Mouse (Mus musculus): ENCODE results near the gene Pcp4l1. TPM values are rescaled to one million over a fixed set of nuclear protein-coding genes. Genes with fewer than 3 reads are reported as not detected.
A peak's percentile ranks its signal among the peaks of the same experiment; 100 is the strongest.

Pcp4l1 gene
- polyA plus RNA-seq, 1 experiment from 2014 or later, result 48.4 TPM

GRCm38 (mm10) chr1:171179487-171180171 is 16.4 kb downstream of the Pcp4l1 start:
- H3K27me3 ChIP-seq, result no peaks in the 10 kb centered on the region
- H3K36me3 ChIP-seq, result no peaks in the 10 kb centered on the region
- H3K4me1 ChIP-seq (replicated peaks), result no peaks in the 10 kb centered on the region
- ATAC-seq (ENCODE audit: low FRiP score, low read depth), result no peak
- no peaks in the 10 kb centered on the region for H3K9me3 ChIP-seq
- H3K27ac ChIP-seq (replicated peaks), result no peak overlapping the region
- WGBS, result 70% methylated on average over 5 of the region's 5 CpGs
- H3K4me3 ChIP-seq, result no peak overlapping the region
- no peak overlapping the region for H3K4me2 ChIP-seq
- no peak overlapping the region for H3K9ac ChIP-seq

GRCm38 (mm10) chr1:171172779-171173178 is 23.3 kb downstream of the Pcp4l1 start:
- ATAC-seq (ENCODE audit: low FRiP score, low read depth), result no peak
- Histone ChIP-seq H3K4me3 (no peak overlapping the region), H3K27ac (replicated peaks) (no peak overlapping the region), H3K36me3 (no peaks in the 10 kb centered on the region), H3K4me2 (no peak overlapping the region), H3K4me1 (replicated peaks) (no peaks in the 10 kb centered on the region), H3K9ac (no peak overlapping the region), H3K9me3 (no peaks in the 10 kb centered on the region), H3K27me3 (no peaks in the 10 kb centered on the region)
- WGBS, result over 99% methylated on average over 8 of the region's 8 CpGs

- no peak overlapping the region for H3K4me3 ChIP-seq
- H3K27ac ChIP-seq (replicated peaks), result no peak overlapping the region
- H3K9ac ChIP-seq, result no peak overlapping the region
- no peak for ATAC-seq (ENCODE audit: low FRiP score, low read depth)
- no peaks in the 10 kb centered on the region for H3K27me3 ChIP-seq
- H3K36me3 ChIP-seq, result no peaks in the 10 kb centered on the region
- WGBS, result 64% methylated on average over 3 of the region's 3 CpGs
- no peak overlapping the region for H3K4me2 ChIP-seq
- H3K9me3 ChIP-seq, result no peaks in the 10 kb centered on the region
- H3K4me1 ChIP-seq (replicated peaks), result no peaks in the 10 kb centered on the region
Measured at GRCm38 (mm10) chr1:171171138-171171537, 24.9 kb downstream of the Pcp4l1 start.

GRCm38 (mm10) chr1:171169913-171170312 is 26.2 kb downstream of the Pcp4l1 start:
- ATAC-seq (ENCODE audit: low FRiP score, low read depth), result no peak

GRCm38 (mm10) chr1:171168906-171169305 is 27.2 kb downstream of the Pcp4l1 start:
- ATAC-seq (ENCODE audit: low FRiP score, low read depth), result no peak
- Histone ChIP-seq H3K36me3 (no peaks in the 10 kb centered on the region), H3K4me1 (replicated peaks) (no peaks in the 10 kb centered on the region), H3K9ac (no peak overlapping the region), H3K27ac (replicated peaks) (no peak overlapping the region), H3K9me3 (no peaks in the 10 kb centered on the region), H3K4me3 (no peak overlapping the region), H3K27me3 (no peaks in the 10 kb centered on the region), H3K4me2 (no peak overlapping the region)
- WGBS, result 89% methylated on average over 12 of the region's 12 CpGs

More at GRCm38 (mm10) chr1:171169913-171170312, 26.2 kb downstream of the Pcp4l1 start:
- no peaks in the 10 kb centered on the region for H3K27me3 ChIP-seq
- H3K27ac ChIP-seq (replicated peaks), result no peak overlapping the region
- no peak overlapping the region for H3K4me2 ChIP-seq
- 71% methylated on average over 3 of the region's 3 CpGs for WGBS
- H3K36me3 ChIP-seq, result no peaks in the 10 kb centered on the region
- H3K9ac ChIP-seq, result no peak overlapping the region
- H3K4me3 ChIP-seq, result no peak overlapping the region
- no peaks in the 10 kb centered on the region for H3K4me1 ChIP-seq (replicated peaks)
- no peaks in the 10 kb centered on the region for H3K9me3 ChIP-seq

GRCm38 (mm10) chr1:171165629-171166345 is 30.3 kb downstream of the Pcp4l1 start:
- no peaks in the 10 kb centered on the region for H3K4me1 ChIP-seq (replicated peaks)
- 84% methylated on average over 5 of the region's 5 CpGs for WGBS
- H3K4me3 ChIP-seq, result no peak overlapping the region
- no peak overlapping the region for H3K27ac ChIP-seq (replicated peaks)
- no peak overlapping the region for H3K4me2 ChIP-seq
- no peak for ATAC-seq (ENCODE audit: low FRiP score, low read depth)
- H3K9ac ChIP-seq, result no peak overlapping the region
- no peaks in the 10 kb centered on the region for H3K36me3 ChIP-seq
- H3K27me3 ChIP-seq, result 0 out of 2 replicates have a peak, but pooled peaks cover 3% of the 10 kb centered on the region
- H3K9me3 ChIP-seq, result no peaks in the 10 kb centered on the region

GRCm38 (mm10) chr1:171164258-171164657 is 31.8 kb downstream of the Pcp4l1 start:
- H3K4me2 ChIP-seq, result no peak overlapping the region
- H3K4me1 ChIP-seq (replicated peaks), result peaks cover 5% of the 10 kb centered on the region; the same call in 1 of the 2 replicates
- no peaks in the 10 kb centered on the region for H3K36me3 ChIP-seq
- H3K27me3 ChIP-seq, result peaks cover 15% of the 10 kb centered on the region
- no peak overlapping the region for H3K9ac ChIP-seq
- no peak overlapping the region for H3K4me3 ChIP-seq
- no peak overlapping the region for H3K27ac ChIP-seq (replicated peaks)
- no peaks in the 10 kb centered on the region for H3K9me3 ChIP-seq
- WGBS, result 32% methylated on average over 3 of the region's 3 CpGs
- no peak for ATAC-seq (ENCODE audit: low FRiP score, low read depth)

GRCm38 (mm10) chr1:171162526-171162925 is 33.5 kb downstream of the Pcp4l1 start:
- no peaks in the 10 kb centered on the region for H3K9me3 ChIP-seq
- H3K27me3 ChIP-seq, result peaks cover 30% of the 10 kb centered on the region
- H3K27ac ChIP-seq (replicated peaks), result no peak overlapping the region
- H3K36me3 ChIP-seq, result no peaks in the 10 kb centered on the region
- ATAC-seq (ENCODE audit: low FRiP score, low read depth), result no peak
- 94% methylated on average over 3 of the region's 3 CpGs for WGBS
- H3K4me2 ChIP-seq, result no peak overlapping the region
- no peak overlapping the region for H3K4me3 ChIP-seq
- H3K9ac ChIP-seq, result no peak overlapping the region
- H3K4me1 ChIP-seq (replicated peaks), result peaks cover 5% of the 10 kb centered on the region; the same call in 1 of the 2 replicates

GRCm38 (mm10) chr1:171159485-171159975 is 36.5 kb downstream of the Pcp4l1 start:
- Histone ChIP-seq H3K4me3 (peak overlapping the region; percentile 19), H3K4me1 (replicated peaks) (peaks cover 5% of the 10 kb centered on the region; the same call in 1 of the 2 replicates), H3K36me3 (no peaks in the 10 kb centered on the region), H3K27me3 (peaks cover 30% of the 10 kb centered on the region), H3K9me3 (no peaks in the 10 kb centered on the region), H3K9ac (no peak overlapping the region), H3K4me2 (peak overlapping the region; percentile 46), H3K27ac (replicated peaks) (no peak overlapping the region)
- 3% methylated on average over 15 of the region's 15 CpGs for WGBS
- ATAC-seq (ENCODE audit: low FRiP score, low read depth), result no peak

- Histone ChIP-seq H3K27ac (replicated peaks) (no peak overlapping the region), H3K9ac (no peak overlapping the region), H3K36me3 (no peaks in the 10 kb centered on the region), H3K27me3 (peaks cover 28% of the 10 kb centered on the region), H3K9me3 (no peaks in the 10 kb centered on the region), H3K4me1 (replicated peaks) (peaks cover 5% of the 10 kb centered on the region; the same call in 1 of the 2 replicates), H3K4me2 (no peak overlapping the region), H3K4me3 (no peak overlapping the region)
- no peak for ATAC-seq (ENCODE audit: low FRiP score, low read depth)
Measured at GRCm38 (mm10) chr1:171157965-171158364, 38.1 kb downstream of the Pcp4l1 start.

- H3K27ac ChIP-seq (replicated peaks), result no peak overlapping the region
- ATAC-seq (ENCODE audit: low FRiP score, low read depth), result no peak
- H3K36me3 ChIP-seq, result no peaks in the 10 kb centered on the region
- H3K27me3 ChIP-seq, result peaks cover 27% of the 10 kb centered on the region
- H3K9ac ChIP-seq, result no peak overlapping the region
- no peaks in the 10 kb centered on the region for H3K9me3 ChIP-seq
- 70% methylated on average over 3 of the region's 3 CpGs for WGBS
- no peak overlapping the region for H3K4me3 ChIP-seq
- no peak overlapping the region for H3K4me2 ChIP-seq
- H3K4me1 ChIP-seq (replicated peaks), result peaks cover 5% of the 10 kb centered on the region; the same call in 1 of the 2 replicates
Measured at GRCm38 (mm10) chr1:171156644-171157043, 39.4 kb downstream of the Pcp4l1 start.

GRCm38 (mm10) chr1:171151966-171152365 is 44.1 kb downstream of the Pcp4l1 start:
- Histone ChIP-seq H3K4me2 (no peak overlapping the region), H3K27me3 (no peaks in the 10 kb centered on the region; the same call in 1 of the 2 replicates), H3K9me3 (no peaks in the 10 kb centered on the region), H3K4me1 (replicated peaks) (peaks cover 22% of the 10 kb centered on the region), H3K9ac (no peak overlapping the region), H3K36me3 (no peaks in the 10 kb centered on the region), H3K27ac (replicated peaks) (no peak overlapping the region), H3K4me3 (no peak overlapping the region)
- WGBS, result 86% methylated on average over 4 of the region's 4 CpGs
- ATAC-seq (ENCODE audit: low FRiP score, low read depth), result no peak

Measured in hindbrain, embryonic 15.5 days (tissue).